Mouse (Mus musculus): ENCODE measurements around the gene Adgrf1.
"Not testable (repeated sequence)": the region's sequence is repeated elsewhere in the genome, so short reads cannot be mapped to it uniquely, and the experiment has no call there.

The Adgrf1 gene

DNA sequence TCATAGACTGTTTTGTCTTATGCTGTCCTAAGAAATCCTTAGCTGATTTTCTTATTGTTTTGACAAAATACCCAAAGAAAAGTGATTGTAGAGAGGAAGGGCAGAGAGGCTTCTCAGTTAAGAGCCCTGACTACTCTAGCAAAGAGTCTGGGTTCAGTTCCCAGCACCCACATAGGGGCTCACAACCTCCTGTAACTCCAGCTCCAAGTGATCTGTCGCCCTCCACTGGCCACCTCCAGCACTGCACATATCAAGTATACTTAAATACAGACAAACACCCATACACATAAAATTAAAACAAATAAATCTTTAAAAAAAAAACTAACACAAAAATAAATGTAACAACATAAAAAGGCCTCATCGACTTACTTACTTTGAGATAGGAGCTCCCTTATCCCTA, 3.5 kb upstream of the Adgrf1 start:
- DNase-seq (ENCODE audit: low spot score), result no peak

DNA sequence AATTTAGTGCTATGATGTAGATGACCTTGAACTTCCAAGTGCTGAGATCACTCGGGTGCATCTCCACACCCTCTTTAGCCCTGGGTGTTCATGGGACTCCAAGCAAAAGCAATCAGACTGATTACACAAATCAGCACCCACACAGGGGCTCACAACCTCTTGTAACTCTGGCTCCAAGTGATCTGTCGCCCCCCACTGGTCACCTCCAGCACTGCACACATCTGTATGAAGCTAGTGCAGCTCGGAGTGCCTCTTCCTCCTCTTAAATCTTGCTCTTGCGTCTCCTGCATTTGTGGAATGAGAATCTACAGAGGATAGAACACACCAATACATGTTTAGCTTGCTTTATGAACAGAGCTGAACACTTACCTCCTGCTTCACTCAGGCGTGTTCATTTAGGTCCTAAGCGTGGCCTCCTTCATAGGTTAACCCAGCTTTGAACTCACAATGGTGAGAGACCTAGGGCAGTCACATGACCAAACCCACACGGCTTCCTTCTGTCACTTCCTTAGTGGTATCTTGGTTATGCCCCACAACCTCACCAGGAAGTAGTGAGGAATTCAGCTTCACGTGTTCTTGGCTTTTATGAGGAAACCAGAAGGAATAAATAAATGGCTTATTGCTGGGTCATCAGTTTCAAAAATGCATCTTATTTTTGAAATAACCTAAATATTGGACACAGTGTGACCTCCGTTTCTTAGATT, 2.9 kb upstream of the Adgrf1 start:
- DNase-seq (ENCODE audit: low spot score), result no peak

DNA sequence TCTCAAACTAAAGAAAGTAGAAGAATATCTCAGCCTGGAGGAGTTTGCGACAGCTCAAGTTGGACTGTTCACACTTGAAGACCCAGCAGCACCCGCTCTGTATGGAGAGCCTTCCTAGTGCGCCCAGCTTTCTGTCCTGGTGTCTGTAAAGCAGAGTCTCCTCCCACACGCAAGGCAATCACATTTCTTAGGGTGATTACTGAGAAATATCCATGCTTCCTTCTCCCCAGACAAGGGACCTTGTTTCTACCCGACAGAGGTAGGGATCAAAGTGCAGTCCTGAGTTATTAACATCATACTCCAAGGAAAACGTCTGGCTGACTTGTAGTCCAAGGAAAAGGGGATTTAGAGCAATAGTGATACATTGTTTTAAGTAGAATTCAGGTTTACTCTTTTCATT, 6.1 kb downstream of the Adgrf1 start:
- DNase-seq (ENCODE audit: low spot score), result no peak

DNA sequence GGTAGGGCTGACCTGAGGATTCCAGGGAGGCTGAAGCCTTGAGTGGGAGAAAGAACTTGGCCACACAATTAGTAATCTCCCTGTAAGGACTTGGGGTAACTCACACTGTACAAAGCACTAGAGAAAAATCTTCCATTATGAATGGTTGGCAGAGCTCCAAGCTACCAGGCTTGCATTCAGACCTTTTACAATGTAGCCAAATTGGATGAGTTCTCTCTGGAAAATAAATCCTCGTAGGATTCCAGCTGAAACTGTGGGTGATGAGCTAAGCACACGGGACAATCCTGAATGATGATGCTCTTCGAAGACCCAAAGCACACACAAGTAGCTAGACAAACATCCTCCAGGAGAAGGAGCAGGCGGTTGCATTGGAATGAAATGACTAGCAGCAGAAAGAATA, 7.1 kb downstream of the Adgrf1 start:
- DNase-seq (ENCODE audit: low spot score), result no peak

DNA sequence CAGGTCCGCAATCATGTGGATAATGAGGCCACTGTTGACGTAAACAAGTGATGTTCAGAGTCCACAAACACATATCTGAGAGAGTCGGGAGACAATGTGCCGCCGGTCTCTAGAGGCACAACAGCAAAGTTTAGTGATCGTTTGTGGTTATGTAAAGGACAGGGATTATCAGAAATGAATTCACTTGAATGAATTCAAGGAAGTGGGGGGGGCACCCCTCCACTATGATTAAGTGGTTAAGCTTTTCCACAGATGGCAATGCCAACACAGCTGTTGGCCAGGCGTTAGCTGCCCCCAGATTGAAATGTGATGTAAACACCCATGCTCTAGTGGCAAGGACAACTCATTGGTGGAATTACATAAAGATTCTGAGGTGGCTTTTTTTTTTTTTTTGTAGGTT, 9.5 kb downstream of the Adgrf1 start:
- no peak for DNase-seq (ENCODE audit: low spot score)

DNA sequence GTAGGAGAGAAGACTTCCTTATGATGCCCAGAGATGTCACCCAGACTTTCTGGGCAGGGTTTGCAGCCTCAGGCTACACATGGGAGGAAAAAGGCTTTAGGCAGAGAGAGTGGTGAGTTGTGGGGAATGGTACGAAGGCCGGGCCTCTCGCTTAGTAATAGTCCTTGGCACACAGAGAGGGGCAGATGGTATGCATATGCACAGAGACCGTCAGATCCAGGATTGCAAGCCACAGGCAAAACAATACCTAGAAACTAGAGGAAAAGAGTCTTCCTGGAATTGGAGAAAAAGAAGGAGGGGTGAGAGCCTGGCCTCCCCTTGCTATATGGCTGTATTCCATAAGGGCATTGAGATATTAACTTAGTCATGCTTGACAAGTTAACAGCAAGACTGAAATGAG, 12.2 kb downstream of the Adgrf1 start:
- DNase-seq (ENCODE audit: low spot score), result no peak

DNA sequence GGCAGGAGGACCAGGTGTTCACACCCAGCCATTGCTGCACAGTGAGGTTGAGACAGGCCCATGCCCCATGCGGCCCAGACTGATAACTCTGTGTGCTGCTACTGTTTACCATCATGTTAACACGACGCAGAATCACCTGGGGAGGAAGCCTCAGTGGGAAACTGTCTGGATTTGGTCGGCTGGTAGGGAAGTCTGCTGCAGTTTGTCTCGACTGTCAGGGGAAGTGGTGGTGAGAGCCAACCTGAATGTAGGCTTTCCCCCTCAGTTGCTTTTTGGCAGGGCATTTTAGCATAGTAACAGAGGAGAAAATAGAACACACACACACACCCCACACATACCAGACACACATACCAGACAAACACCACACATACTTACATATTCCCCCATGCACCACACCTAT, 12.7 kb downstream of the Adgrf1 start:
- no peak for DNase-seq (ENCODE audit: low spot score)

DNA sequence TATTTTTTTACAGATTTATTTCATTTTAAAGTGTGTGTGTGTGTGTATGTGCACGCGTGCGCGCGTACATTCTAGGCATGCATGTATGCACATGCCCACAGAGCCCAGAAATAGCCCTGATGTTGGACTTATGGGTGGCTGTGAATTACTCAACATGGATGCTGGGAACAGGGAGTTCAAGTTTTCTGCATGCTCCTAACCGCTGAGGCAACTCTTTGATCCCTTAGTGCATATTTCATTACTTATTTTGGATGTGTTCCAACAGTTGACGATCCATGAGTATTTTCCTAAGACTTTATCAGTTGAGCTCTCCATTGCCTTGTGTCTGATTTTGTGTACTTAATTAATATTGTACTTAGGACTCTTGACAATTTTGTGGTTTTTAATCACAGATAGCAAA, 29.4 kb downstream of the Adgrf1 start:
- no peak for DNase-seq (ENCODE audit: low spot score)

DNA sequence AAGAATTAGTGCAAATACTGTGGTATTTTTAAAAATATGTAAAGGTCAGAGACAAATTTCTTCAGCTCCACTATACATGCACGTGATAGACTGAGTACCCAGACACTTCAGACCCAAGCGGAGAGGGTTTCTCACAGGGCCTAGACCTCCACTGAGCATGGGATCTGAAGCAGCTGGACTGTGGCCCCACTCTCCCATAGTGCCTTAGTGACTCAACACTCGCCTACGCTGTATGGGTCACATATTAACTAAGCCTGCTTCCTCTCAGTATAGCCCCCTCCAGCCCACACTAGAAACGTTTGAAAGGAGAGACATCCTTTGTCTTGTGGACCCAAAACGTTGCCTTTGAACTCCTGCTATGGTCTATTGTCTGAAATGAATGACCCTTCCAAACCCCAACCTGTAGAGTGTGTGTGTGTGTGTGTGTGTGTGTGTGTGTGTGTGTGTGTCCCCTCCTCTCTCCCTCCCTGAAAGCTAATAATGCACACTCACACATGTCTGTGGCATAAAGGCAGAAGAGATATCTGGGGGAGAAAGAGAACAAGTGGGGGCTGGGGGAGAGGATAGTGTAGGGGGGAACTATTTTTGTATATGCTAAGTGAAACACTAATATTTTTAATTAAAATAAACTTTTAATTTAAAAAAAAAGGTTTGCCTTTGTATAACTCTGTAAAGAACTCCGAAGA, 56.0 kb downstream of the Adgrf1 start:
- DNase-seq (ENCODE audit: low spot score), result no peak

DNA sequence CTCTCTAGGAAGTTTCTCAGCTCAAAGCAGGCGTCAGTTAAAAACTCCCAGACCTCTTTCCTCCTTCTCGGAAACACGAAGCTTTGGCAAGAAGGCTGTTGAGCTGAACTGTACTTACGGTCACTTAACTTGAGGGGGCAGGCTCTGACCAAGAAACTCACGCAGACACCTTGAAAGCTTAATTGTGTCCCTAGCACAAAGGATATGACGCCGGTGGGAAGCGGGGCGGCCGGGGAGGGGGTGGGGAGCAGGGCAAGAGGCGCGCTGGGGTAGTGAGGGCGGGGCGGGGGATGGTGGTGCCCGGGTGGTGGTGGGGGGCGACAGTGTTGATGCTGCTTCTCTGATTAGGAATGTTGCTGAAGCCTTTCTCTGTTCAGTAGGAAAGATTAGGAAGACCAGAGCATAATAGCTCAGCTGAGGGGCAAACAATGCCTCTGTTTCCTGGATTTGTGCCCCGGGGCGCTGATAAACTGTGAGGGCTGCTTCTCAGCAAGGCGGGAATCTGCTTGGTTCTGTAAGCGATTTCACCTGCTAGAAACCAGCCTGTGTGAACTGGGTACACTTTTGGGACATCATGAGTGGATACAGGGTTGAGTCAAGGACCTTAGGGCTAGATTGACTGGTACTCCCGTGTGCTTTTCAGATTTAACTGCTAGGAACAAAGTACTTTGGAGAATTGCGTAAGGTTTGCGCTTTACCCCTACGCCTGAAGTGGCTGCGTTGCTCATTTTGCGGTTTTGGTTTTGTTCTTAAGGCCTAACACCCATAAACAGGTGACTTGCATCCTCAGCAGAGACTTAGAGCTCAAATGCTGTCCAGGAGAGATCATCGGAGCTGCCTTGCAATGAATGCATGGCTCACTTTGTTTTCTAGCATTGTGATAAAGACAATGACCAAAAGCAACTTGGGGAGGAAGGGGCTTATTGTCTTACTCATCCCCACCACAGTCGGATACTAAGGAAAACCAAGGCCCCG, 56.9 kb downstream of the Adgrf1 start:
- DNase-seq (ENCODE audit: low spot score), result no peak

DNA sequence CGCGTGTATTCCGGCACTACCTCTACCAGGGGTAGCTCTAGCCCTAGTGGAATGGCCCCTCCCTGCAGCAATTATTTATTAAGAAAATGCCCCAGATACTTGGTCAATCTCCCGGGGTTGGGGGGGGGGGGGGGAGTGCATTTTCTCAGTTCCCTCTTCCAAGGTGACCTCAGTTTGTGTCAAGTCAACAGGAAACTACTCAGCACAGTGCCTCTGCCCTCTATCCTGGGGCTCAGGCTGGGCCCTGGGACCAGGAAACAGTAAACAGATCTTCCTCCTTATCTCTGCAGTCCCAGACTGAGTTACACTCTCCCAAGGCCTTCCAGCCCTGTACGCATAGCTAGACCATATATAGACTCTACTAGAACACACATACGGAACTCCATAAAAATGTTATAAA, 57.7 kb downstream of the Adgrf1 start:
- DNase-seq (ENCODE audit: low spot score), result no peak

DNA sequence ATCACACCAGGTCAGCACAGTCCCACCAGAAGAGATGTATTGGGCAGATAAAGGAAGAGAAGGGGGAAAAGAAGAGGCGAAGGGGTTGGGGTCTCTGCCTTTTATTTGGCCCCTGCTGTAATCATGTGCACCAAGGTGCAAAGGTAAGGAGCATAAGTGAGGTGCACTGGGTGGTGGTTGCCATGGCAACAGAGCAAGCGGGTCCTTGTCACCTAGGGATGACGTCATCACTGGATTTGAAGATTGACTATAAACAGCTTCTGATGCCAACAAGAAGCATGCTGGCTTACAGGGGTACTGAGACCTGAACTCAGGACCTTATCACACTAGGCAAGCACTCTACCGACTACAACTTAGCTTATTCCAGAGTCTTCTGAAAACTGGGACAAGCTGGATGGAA, 59.1 kb downstream of the Adgrf1 start:
- no peak for DNase-seq (ENCODE audit: low spot score)

DNA sequence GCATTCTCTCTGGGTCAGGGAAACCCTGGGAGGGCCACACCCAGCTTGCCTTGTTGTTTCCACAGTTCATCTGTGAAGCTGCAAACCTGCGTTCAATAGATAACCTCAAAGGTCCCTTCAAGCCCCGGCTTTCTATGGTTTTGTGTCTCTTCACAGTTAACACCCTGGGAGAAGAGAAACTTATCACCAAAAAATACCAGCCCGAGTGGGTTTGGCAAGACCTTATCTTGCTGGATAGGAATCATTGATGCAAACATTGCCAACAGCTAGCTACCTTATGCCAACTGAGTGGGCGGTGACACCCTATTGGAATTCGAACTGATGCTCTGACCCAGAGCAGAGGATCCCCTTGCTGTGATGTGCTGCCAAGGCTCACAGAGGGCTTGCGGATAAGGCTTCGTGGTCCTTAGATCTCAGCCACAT, 59.6 kb downstream of the Adgrf1 start:
- no peak for DNase-seq (ENCODE audit: low spot score)

DNA sequence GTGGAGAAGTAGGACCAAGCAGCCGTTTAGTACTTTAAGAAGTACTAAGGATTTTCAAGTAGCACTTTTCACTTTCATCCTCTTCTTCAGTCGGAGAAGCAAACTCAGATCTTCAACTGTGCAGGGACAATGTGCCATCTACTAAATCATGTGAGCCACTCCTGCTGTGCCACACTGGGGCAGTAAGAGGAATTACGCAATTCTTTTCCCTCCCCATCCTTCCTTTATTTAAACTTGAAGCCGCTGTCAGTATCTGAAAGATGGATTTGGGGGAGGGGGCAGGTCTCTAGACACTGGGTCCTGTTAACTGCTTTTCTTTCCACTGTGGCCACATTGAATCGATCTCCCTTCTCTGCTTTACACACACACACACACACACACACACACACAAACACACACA, 62.6 kb downstream of the Adgrf1 start:
- DNase-seq (ENCODE audit: low spot score), result no peak

DNA sequence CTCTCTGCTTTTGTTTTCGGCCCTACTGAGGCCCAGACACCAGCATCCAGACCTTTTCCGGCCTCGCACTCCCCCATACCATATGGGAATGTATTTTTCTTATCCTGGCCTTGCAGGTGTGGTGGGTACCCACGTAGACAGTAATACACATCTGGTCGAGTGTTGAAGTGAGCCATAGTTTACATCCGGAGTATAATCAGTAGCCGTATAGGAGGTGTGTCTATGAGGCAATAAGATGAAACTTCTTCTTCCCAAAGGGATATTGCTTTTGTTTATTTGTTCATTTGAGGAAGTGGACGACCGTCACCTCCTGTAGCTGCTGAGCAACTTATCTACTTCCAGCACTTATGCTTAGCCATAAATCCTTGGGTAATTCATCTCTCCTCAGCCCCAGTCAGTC, 63.9 kb downstream of the Adgrf1 start:
- DNase-seq (ENCODE audit: low spot score), result no peak

DNA sequence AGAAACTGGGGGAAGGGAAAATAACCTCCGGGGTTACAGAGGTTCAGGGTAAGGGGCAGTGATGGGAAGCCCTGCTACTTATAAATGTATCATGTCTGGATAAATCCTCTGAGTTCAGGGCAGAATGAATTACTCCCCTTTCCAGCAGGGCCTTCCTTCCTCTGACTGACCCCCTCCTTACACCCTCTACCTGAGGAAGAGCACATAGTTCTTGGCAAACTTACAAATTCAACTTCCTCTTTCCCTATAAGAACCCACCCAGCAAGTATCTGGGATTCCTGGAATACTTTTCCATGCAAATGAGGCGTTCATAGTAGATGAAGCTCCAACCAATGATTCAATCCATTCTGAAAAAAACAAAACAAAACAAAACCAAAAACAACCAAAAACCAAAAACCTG, 67.5 kb downstream of the Adgrf1 start:
- DNase-seq (ENCODE audit: low spot score), result no peak

DNA sequence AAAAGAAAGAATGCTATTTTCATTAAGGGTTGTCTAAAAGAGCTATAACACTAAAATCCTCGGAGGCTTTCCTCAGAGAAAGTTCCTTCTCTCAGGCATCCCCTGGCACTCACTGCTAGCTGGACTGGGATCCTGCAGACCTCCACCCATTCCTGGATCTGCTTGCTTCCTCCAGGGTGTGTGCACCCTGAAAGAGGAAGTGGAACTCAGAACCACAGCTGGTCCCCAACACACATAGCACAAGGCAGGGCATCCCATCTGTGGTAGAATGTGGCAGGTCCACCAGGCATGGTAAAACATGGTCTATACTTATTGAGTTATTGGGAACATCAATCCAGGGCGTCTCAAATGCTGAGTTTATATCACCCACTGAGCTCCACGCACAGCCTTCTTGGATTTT, 68.2 kb downstream of the Adgrf1 start:
- no peak for DNase-seq (ENCODE audit: low spot score)

DNA sequence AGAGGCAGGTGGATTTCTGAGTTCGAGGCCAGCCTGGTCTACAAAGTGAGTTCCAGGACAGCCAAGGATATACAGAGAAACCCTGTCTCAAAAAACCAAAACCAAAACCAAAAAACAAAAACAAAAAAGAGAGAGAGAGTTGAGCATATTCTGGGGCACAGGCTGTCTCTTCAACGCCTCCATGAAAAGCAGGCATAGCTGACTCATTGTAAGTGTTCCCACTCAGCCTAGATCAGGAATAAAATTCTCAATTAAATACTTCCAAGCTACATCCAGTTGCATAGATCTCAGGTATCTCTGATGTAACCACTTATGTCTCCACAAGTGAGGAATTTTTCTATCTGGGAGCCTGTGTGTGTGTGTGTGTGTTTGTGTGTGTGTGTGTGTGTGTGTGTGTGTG, 76.4 kb downstream of the Adgrf1 start:
- not testable (repeated sequence) for DNase-seq (ENCODE audit: low spot score)

DNA sequence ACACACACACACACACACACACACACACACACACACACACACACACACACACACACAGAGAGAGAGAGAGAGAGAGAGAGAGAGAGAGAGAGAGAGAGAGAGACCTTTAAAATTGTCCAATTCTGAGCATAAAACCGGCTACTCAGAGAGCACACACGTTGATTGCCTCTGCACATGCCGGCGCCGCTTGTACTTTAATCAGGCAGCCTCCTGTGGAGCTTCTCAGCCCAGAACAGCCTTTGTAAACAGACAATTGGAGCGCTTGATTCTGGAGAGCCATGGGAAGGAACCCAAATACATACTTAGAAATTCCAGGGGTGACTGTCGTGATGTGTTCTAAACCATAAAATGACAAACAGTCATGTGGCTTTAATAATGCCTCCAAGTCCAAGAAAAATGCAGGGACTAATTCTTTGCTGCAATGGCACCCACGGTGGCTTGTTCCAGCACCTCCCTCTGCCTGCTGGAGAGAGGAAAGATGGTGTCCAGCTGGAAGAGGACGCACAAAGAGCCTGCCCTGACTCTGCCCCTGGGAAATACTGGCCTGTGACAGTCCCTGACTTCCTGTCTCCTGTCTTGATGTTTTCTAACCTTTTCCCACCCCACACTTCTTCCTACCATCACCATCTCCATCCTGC, 87.9 kb downstream of the Adgrf1 start:
- no peak for DNase-seq (ENCODE audit: low spot score)

DNA sequence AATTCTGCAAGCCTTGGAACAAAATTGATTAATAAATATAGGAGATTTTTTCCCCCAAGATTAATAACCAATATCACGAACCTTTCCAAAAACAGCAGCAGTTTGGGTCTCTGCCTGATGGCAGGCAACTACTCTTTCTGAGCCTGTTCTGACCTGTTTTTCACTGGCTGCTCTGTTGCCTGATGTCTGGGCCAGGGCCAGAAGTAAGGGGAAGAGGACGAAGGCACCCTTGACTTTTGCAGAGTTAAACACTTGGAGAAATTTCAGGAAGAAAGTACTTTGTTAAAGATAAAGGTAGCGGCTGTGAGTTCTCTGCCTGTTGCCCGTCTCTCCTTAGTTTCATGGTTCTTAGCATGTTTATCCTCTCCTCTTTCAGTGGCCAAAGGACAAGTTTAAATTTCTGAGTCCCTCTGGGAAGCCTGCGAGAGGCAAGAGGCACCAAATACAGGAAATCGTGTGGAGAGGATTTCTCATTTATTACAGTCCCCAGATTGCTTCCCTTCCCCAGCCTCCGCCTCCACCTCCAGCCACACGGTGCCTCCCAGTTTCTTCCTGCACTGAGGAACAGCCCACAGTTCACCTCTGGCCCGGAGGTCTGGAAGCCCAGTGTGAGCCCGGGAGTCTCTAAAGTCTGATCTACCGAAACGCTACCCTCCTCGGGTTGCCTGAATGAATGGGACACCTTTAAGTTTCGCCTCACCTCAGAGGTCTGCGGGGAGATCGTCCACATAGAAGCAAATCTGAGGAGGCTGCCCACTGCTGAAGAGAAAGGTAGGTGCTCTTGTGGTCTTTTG, 89.9 kb downstream of the Adgrf1 start, which contains the start of gene Adgrf5:
Gene Adgrf5 (plus strand): TSS at position 626 of the 794 bp plus-strand sequence.
- DNase-seq (ENCODE audit: low spot score), result no peak

DNA sequence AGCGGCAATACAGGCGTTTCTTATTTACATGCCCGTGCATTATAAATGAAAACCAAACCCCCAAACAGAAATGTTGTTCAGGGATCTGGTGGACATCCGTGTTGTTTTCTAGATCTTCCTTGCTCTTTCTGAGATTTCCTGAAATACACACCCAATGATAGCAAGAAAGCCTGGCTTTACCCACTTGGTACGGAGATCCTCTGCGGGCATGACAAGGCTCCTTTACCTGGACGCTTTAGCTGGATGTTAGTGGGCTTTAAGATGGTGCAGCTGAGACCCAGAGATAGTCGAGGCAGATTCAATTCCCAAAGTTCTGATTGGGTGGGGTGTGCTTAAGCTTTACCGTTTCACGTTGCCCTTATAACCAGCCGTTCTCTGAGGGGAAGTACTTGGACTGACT, 90.9 kb downstream of the Adgrf1 start:
- DNase-seq (ENCODE audit: low spot score), result no peak

All from layer of hippocampus, adult 9-10 months (tissue).